Mouse (Mus musculus) thymus, postnatal 4 days (tissue): ENCODE data around the gene Trim3.

ENCODE experiments used
- DNase-seq: peaks from one replicate; pipeline ENCODE4 v3.0.0; 2021

Gene Trim3

DNA sequence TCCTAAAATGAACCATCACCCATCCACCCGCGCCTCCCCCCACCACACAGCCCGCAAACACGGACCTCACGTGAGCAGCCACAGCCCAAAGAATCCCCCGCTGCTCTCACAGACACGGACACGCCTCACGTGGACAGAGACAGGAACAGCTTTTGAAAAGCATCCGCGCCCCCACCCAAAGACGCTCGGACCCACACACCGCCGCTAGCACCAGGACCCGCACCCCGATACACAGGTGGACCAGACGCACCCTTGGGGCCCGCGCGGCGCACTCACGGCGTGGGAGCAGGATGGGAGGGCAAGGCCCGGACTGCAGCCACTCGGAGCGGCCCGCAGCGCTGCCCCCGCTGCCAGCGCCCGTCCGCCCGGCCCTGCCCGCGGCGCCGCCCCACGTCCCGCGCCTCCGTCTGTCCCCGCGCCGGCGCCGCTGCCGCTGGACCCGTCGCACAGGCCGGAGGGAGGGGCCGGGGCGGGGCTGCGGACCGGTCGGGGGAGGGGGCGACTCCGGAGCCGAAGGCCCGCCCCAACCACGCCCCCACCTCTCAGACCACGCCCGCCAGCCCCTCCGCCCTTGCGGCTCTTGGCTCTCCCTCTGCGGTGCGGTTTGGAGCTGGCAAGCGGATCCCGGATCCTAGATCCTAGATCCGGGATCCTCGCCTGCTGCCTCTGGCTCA lies at the start of gene Trim3:
Trim3 (minus strand) TSS at position 445 of the 674 bp plus-strand sequence.
- peak; percentile 90 for DNase-seq

DNA sequence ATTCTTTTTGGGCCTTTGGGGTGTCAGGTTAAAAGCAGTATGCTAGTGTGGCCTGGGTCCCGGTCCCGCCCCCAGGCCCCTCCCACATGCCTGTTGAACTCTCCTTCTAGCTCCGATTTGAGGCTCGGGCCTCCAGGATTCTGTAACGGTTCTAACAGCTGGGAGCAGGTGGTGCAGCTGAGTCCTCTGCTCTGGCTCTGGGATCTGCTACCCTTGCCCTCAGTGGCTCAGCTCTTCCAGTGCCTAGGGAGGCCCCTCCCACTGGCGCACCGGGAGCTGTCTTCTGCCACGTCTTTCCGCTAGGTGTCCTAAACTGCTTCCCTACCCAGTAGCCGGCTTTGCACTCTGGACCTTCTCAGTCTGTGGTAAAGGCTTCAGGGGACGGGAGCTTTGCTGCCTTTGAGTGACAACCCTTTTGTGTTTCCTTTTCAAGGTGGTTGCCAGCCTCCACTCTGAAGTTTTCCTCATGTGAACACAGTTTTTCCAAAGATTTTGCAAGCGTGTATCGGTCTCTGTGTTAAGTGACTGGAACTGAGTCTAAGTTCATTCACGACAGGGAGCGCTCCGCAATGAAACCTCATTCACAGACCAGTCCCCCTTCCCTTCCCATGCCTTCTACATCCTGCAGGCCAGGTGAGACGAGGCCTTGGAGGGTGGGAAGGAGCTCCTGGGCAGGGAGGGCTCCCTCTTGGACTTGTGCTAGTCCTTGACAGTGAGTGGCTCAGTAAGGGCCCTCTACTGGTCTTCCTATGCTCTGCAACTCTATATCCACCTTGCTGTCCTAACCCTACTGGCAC lies 17.5 kb upstream of the Trim3 start, which contains the start of gene Dnhd1:
Dnhd1 (plus strand) TSS at position 189 of the 797 bp plus-strand sequence.
- peak; percentile 79 for DNase-seq

DNA sequence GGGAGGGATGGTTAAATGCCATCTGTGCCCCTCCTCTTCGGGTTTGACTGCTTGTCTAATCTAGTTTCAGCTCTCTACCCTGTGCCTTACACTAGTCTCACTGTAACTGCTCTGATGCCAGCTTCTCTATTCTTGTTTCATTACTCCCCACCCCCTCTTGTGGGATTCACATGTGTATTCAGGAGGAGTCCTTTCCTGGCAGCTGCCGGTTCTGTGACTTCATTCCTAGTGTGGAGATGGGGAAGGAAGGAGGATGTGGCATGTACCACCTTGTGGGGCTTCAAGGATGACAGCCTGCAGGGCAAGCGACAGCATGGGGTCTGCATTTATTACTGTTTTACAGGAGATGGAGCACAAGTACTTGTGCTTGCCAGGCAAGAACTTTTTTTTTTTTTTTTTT lies 8.6 kb upstream of the Trim3 start:
- no peak for DNase-seq

DNA sequence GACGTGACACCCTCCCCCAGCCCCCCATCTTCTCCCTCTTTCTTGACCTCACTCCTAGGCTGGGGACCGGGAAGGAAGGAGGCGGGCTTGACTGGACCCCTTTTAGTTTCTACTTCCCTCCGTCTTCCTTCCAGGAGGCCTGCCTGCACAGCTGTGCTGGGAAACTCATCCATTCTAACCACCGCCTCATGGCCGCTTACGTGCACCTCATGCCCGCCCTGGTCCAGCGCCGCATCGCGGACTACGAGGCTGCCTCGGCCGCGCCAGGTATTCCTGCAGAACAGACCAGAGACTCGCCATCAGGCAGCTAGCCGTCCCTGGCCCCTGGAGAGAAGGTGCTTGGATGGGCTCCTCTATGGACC lies 7.5 kb upstream of the Trim3 start:
- peak; percentile 58 for DNase-seq

DNA sequence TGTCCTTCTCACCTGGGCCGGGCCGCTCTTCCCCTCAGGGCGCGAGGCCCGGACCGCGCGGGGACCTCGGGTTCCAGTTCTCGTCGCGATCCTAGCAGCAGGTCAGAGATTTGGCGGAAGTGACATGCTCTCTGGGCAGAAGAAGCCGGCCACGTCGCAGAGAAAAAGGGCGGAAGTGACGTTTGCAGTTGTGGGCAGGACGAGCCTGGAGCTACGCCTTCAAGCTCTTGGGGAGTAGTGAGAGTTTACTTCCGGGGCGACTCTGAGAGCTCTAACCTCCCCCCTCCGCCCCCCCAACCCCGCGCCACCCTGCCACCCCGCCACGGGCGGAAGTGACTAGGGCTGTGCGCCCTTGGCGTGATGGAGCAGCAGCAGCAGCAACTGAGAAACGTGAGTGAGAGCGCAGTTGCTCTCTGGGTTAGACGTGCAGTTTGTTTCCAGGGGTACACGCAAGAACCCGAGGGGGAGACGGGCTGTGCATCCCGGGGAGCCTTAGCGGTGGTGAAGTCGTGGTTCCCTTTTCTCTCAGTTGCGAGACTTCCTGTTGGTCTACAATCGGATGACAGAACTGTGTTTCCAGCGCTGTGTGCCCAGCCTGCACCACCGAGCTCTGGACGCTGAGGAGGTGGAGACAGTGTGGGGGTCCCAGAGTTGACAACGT lies 7.0 kb upstream of the Trim3 start, which contains the start of the genes Arfip2 and Gm45799:
Arfip2 (minus strand) TSS at position 184 of the 661 bp plus-strand sequence.
Gm45799 (plus strand) TSS at position 320 of the 661 bp plus-strand sequence.
- DNase-seq = peak; percentile 95

DNA sequence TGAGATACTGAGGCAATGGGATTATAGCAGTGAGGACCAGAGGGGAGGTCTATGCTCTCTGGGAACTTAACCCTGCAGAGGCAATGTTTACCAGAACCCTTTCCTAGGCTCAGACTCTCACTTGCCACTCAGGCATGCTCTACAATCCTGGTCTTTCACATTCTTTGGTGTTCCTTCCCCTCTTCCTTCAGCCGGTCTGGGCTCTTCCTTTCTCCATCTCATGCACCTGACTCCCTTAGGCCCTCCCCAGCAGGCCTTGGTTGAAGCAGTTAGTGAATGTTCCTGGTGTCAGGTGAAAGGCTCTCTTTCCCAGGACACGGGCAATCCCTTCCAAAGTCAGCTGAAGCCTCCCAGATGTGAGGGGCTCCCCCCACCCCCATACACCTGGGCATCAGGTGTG lies 6.4 kb upstream of the Trim3 start, which contains the start of gene Timm10b:
Timm10b (plus strand) TSS at position 301 of the 400 bp plus-strand sequence.
- no peak for DNase-seq

DNA sequence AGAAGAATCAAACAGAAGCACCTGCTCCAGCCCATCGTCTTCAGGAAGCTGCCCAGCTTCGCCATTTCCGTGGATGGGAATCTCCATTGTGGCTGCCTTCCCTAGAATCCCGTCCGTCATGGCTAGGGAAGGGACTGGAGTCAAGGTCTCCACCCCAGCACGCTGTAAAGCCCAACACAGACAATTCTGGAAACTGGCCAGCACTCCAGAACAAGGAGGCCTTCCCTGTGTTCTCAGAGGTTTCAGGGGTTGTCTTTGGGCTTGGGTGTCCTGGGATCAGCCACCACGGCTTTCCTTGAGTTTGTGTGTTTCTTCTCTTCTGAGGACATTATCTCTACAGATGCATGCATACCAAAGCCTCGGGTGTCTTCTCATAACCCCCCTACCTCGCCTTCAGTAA lies 5.9 kb upstream of the Trim3 start:
- DNase-seq = no peak

DNA sequence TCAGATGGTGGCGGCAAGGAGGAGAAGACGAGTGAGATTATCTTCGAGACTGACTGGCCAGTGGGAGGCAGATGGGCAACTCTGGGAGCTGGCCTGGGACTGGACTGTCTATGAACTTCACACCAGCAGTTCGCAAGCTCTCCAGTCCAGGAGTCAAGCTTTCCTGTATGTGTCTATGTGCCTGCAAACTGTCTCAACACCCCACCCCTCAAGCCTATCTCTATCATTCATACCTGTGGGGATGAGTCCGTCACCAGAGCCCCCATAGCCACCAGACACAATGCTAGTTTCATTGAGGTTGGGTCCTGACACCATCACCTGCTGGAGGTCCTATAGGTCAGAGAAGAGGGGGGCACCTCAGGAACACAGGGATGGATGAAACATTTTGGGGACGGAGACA lies 5.4 kb upstream of the Trim3 start:
- DNase-seq = no peak

DNA sequence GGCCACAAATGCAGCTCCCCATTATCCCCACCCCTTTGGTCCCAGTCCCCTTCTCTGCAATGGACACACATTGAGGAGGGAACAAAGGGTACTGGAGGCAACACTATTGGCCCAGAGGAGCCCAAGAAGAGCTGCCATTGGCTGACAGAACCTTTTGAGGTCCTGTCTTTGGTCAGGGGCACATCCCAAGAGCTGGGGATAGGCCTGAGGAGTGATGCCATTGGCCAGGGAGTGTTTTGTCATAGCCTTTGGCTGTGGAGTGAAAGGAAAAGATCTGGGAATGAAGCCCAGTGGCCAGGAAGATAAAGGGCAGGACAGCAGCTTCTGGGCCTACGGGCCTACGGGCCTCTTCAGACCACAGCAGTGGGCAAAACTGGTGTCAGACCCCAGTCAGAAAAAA lies 2.4 kb upstream of the Trim3 start:
- no peak for DNase-seq

DNA sequence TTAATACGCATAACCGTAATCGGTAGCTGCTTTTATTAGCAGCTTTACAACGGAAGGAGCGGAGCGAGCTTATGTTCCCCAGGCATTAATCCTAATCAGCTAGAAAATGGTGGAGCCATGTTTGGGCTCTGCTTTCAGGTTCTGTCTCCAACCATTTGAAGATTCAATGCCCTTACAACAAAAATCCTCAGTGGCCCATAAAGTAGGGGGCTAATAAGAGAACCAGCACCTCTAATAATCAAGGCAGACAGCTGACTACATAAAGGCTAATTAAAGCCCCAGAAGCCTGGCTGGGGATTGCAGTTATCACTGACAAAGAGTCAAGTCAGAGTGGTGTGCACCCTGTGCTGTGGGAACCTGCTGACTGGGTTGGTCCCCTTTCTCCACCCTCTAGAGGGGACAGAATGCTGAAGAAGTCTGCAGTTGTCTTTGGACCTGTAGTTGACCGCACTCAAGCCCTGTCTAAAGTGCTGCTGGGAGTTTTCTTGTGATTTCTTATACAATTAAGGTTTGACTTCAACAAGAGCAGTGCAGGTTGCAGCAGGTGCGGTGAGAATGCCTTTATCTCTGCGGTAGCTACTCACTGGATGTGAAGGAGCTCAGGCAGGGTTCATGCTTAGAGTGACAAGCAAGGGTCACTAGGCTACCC lies 1.0 kb upstream of the Trim3 start:
- DNase-seq = no peak

DNA sequence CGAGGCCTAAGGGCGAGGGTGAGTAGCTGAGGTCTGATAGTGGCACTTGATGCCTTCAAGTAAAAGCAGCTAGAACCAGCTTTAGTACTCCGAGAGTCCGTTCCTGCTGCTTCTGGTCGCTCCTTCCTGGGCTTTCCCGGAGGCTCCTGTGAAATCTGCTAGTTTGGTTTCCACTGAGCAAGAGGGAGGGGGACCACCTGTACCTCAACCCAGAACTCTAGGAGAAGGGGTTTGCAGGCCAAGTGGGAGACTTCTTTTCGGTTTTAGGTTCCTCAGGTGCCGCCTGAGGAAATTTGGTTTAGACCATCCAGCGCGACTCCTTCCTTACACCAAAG lies 397 bp upstream of the Trim3 start:
- DNase-seq = no peak

DNA sequence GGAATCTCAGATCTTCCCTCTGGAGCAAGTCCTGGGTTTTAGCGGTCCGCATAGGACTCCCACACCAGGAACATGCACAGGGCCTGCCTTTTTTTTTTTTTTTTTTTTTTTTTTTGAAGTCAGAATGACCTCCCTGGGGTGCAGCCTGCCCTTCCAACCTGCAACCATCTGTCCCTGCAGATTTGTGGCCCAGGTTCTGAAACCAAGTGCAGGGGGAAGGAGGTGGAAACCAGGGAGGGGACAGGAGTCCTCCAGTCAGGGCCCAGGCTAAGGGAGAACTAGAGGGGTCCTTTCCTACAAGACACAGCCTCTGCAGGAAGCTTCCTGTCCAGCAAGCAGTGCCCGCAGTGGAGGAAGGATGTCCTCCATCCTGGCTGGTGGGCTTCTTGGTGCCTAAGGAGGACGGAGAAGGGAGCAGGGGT lies 809 bp downstream of the Trim3 start:
- no peak for DNase-seq

DNA sequence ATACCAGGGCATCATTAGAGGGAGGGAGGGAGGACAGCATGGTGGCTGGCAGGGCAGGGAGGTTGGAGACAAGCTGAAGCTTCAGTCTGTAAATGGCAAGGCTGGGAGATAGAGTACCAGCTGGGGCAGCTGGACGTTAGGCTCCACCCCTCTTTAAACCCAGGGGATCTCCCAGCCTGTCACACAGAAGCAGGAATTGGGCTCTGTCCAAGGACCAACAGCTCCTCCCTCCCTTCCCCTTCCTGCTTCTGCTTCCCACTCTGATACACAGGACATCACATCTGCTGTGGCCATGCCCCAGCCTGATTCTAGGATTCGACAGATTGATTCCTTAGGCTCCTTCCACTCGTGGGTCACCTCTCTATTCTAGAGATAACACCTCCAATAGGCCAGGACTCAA lies 4.7 kb downstream of the Trim3 start:
- DNase-seq = no peak

DNA sequence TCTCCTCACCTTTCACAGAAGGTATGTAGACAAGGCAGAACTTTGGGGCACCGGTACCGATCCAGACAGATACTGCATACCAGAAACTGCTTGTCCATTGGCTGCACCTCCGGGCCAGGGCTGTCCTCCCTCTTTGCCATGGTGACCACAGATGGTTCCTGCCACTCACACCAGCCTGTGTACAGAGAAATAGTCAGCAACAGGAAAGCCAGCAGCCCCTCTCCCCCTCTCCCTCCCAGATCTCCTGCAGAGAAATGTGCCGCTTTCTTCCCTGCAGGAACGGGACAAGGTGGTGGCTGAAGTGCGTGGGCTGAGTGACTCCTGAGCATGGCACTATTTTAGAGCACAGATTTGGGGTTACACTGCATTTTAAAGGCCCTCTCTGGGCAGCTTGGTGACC lies 8.0 kb downstream of the Trim3 start:
- no peak for DNase-seq

DNA sequence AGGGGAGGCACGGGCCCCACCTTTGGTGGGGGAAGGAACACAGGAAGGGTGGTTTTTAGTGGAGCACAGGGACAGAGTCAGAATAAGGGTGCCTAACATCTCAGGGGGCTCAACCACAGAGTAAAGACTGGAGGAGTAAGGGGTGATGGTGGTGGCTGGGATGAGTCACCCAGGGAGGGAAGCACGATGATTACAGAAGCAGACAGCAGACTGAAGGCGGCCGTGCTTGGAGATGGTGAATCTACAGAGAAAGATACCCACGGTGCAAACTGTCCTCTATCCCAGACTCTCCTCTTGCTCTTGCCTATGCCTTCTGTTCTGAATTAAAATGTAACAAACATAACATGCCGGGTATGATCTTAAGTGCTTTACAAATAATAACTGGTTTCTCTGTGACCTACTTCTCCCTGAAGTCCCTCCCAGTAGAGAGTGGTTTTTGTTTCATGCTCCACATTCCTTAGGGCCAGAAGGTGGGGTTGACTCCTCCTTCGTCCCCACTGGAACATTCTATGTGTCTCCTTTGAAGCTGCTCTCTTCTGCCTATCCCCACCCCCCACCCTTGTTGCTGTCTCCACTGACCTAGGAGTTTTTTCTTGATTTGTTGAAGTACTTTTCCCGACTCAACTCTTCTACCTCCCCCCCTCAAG lies 11.6 kb downstream of the Trim3 start:
- DNase-seq = no peak

DNA sequence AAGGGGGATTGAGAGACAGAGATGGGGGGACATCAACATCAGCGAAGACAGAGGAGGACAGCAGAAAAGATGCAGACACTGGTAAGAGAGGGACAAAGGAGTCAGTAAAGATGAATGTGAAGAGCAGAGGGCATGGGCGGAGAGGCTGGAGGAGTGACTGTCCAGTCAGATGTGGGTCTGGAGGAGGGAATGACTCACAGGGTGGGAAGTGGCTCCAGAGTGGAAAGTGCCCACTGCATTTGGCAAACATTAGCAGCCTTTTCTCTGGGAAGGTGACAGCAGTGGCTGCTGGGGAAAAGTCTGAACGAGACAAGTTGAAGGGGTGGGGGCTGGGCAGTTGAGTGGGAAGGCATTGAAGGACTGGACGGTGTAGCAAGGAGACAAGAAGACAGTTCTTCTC lies 12.3 kb downstream of the Trim3 start:
- DNase-seq = no peak

DNA sequence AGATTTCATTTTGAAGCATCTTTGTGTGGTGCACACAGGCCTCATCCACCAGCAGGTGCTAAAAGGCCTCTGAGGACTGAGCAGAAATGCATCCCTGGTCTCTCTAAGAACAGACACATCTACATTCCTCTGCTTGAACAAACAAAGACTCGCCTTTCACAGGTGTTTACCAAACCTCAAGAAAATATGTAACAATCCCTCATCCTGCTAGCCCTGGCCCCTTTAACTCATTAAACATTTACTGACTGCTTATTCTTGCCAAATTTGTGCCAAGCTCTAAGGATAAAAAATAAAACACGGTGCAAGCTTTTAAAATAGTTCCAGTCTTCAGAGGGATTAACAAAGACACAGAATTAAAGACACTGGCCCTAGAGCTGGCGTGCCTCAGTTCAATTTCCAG lies 13.7 kb downstream of the Trim3 start:
- no peak for DNase-seq

DNA sequence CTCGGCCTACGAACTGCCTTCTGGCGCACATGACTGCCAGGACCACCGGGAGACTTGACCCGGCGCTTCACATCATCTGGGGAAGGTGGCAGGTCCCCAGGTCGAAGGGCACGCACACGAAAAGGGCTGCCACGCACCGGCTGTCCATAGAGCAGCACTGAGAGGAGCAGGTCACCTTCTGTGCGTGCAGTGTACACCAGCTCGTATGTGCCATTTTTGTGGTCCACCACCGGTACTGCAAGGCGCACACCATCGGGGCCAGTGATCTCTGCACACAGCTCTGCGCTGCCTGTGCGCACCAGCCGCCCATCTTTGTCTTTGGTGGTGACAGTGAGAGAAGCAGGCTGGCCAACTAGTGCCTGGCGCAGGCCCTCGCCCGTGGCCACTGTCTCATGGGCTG lies 15.6 kb downstream of the Trim3 start:
- no peak for DNase-seq

DNA sequence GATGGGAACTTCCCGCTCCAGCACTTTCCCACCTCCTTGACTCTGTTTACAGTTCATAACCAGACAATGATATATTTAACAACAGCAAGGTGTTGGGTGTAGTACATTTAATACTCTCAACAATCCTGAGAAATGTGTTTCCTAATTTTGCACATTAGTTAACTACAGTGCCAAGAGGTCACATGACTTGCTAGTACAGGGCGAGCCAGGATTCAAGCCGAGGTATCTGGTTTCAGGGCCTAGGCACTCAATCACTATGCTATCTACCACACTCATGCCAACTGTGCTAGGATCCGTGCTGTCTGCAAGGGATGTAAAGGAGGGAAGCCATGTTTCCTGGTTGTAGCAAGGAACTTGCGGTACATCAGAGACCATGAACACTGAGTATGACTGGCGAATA lies 16.8 kb downstream of the Trim3 start:
- no peak for DNase-seq

DNA sequence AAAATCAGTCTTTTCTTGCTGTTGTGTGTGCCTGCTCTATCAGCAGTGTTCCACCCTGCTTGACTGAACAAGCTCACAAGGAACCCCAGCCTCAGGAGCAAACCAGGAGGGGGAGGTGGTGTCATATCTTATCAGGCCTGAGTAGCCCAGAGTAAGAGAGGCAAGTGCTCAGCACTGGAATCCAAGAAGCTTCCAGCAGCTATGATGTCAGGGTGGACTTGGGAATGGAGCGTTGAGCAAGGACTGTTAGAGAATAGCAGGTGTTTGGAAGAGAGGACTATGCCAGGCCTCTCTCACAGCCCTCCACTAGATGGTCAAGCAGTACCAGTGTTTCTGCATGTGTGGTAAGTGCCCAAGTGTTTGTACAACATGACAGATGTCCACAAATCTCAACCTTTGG lies 17.7 kb downstream of the Trim3 start:
- no peak for DNase-seq

DNA sequence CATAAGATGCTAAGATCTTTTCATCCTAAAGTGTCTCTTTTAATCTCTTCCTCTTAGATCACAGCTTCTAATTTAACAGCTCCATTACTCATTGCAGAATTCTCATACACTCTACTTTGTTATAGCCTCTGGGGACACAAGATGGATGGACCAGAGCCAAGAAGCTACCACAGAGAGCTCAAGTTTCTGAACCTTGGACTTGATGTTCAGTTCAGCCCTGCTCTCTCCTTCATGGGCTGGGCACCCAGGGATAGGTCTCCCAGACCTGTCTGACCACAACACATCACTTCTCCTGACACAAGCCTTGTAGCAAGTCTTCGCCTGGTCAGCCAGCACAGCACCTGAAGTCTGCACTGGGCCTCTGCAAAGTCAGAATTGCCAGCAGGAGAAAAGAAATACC lies 19.0 kb downstream of the Trim3 start:
- DNase-seq = no peak

DNA sequence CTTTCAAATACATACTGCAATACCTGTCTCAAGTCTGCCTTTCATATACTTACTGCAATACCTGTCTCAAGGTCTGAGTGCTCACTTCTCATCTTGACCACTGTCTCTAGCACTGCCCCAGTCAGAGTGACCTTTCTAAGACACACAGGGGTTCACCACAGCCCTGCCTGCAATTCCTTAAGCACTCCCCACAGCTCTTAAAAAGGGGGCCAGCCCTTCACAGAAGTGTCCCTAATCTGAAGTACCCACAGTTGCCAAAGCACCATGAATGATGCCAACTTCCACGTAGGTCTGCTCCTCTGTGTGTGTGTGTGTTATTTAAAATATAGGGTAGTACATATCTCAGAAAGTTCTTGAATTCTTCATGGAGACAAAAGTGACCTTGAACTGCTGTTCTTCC lies 21.6 kb downstream of the Trim3 start:
- DNase-seq = no peak

DNA sequence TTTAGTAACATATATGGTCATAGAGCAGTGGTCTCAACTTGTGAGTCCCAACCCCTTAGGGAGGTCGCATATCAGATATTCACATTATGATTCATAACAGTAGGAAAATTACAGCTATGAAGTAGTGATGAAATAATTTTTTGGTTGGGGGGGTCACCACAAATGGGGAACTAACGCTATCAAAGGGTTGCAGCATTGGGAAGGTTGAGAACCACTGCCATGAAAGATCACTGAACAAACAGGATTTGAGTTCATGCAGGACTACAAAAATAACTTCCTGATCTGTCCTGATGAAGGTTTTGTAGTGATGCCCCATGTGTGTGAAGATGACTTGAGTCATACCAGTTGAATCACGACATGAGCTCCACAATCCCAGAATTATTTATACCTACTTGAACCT lies 24.9 kb downstream of the Trim3 start:
- DNase-seq = no peak
